ENCODE assay signal across 9 mouse cellular contexts in genomic region chr14:20970927-20971326, GRCm38 (mm10). TPM values are rescaled to one million over a fixed set of nuclear protein-coding genes. Genes with fewer than 3 reads are reported as not detected.
DNase-seq lines count a peak whose midpoint lies in the region; ATAC-seq lines count a peak whose summit lies in the region.
"Had no signal": no experiment of that assay in that cellular context is flagged by ENCODE, and none has a peak within 500 bp of the region (broad histone marks: within the 10 kb centered on the region; RNA-seq: fewer than 3 reads in every experiment).

No protein-coding gene starts in this region.

- DNase-seq in heart, adult 18-20 months, result peak; percentile 43 to 58
- DNase-seq in heart, postnatal 25 days (ENCODE audit: low spot score), result no peak
- DNase-seq in frontal cortex, postnatal 36 days (ENCODE audit: low spot score in 2 of 2), result peak; percentile 15 to 44
- peak; percentile 41 for DNase-seq in left cerebral cortex, adult 11 months (ENCODE audit: low spot score)
- DNase-seq in spleen, postnatal 36 days (ENCODE audit: low spot score in 2 of 2), result no peak
- DNase-seq in thymus, postnatal 25 days, result no peak
- no peak for DNase-seq in retina, embryonic 14.5 days (ENCODE audit: low spot score)
- DNase-seq: thymus, postnatal 14 days had no signal

- ATAC-seq in cerebellum, adult (ENCODE audit: insufficient number of reproducible peaks, low FRiP score, low TSS enrichment), result peak; percentile 93

- intact Hi-C loops in heart, postnatal 25 days (cut with DNase I), result no loop called here

RNA-seq across cellular contexts. Expression of gene Vcl, which starts 41.7 kb away (rescaled TPM):
- 100 to 1,000 TPM; 105 to 116 TPM for total RNA-seq in heart, adult 18-20 months (2021)
- total RNA-seq in heart, postnatal 25 days (2021), result 100 to 1,000 TPM; 126 to 132 TPM

Comparison
In these comparisons a context has a peak if more than half of its experiments do, and no peak if none do; other contexts are left out.
1. DNase-seq: peak in heart, adult 18-20 months (2 of 2), frontal cortex, postnatal 36 days (2 of 2) and left cerebral cortex, adult 11 months (single experiment); none in heart, postnatal 25 days (single experiment), spleen, postnatal 36 days (0 of 2), thymus, postnatal 25 days (single experiment) and retina, embryonic 14.5 days (single experiment).